Mouse (Mus musculus) frontal cortex, postnatal 14 days (tissue): ENCODE measurements around the gene Rfx1.

Experiments
- DNase-seq, 2 experiments: peaks; one replicate each; pipeline ENCODE4 v3.0.0; 2022; ENCODE audit warnings: low spot score in 2 of 2

The Rfx1 gene

GRCm38 (mm10) chr8:84060245-84060644, 6.4 kb upstream of the Rfx1 start:
- DNase-seq: no peak

- DNase-seq: no peak
Observed at GRCm38 (mm10) chr8:84063861-84064610, 2.6 kb upstream of the Rfx1 start.

GRCm38 (mm10) chr8:84065037-84065436, 1.6 kb upstream of the Rfx1 start, which contains the start of gene Gm10643:
Gm10643 (minus strand) TSS chr8:84065137.
- DNase-seq: no peak

GRCm38 (mm10) chr8:84065457-84066072, 1.1 kb upstream of the Rfx1 start:
- no peak for DNase-seq

- peak; percentile 88 to 95 for DNase-seq
Observed at GRCm38 (mm10) chr8:84067047-84067573, 476 bp downstream of the Rfx1 start.

- DNase-seq: no peak
Observed at GRCm38 (mm10) chr8:84067911-84068310, 1.3 kb downstream of the Rfx1 start.

GRCm38 (mm10) chr8:84068316-84069035, 1.8 kb downstream of the Rfx1 start:
- DNase-seq: no peak

- no peak for DNase-seq
Observed at GRCm38 (mm10) chr8:84069169-84069568, 2.5 kb downstream of the Rfx1 start.

- DNase-seq: no peak
Observed at GRCm38 (mm10) chr8:84069750-84070149, 3.1 kb downstream of the Rfx1 start.

- DNase-seq: no peak
Observed at GRCm38 (mm10) chr8:84070241-84070640, 3.6 kb downstream of the Rfx1 start.

- peak in 1 of 2 experiments; percentile 29 for DNase-seq
Observed at GRCm38 (mm10) chr8:84070667-84071066, 4.0 kb downstream of the Rfx1 start.

GRCm38 (mm10) chr8:84071921-84072320, 5.3 kb downstream of the Rfx1 start:
- DNase-seq: no peak

GRCm38 (mm10) chr8:84072321-84072720, 5.7 kb downstream of the Rfx1 start:
- no peak for DNase-seq

- no peak for DNase-seq
Observed at GRCm38 (mm10) chr8:84073230-84073976, 6.8 kb downstream of the Rfx1 start.

- no peak for DNase-seq
Observed at GRCm38 (mm10) chr8:84076412-84076811, 9.8 kb downstream of the Rfx1 start.

GRCm38 (mm10) chr8:84076849-84077248, 10.2 kb downstream of the Rfx1 start:
- DNase-seq: no peak

- DNase-seq: no peak
Observed at GRCm38 (mm10) chr8:84079206-84079605, 12.6 kb downstream of the Rfx1 start.

GRCm38 (mm10) chr8:84083829-84084241, 17.2 kb downstream of the Rfx1 start:
- no peak for DNase-seq

GRCm38 (mm10) chr8:84084341-84085115, 17.9 kb downstream of the Rfx1 start:
- DNase-seq: no peak

GRCm38 (mm10) chr8:84087156-84087555, 20.5 kb downstream of the Rfx1 start:
- no peak for DNase-seq

- DNase-seq: no peak
Observed at GRCm38 (mm10) chr8:84087821-84088220, 21.2 kb downstream of the Rfx1 start.
